Mouse (Mus musculus) lung, adult 2 months (tissue): Measurements from ENCODE around the gene Foxj3. TPM values are rescaled to one million over a fixed set of nuclear protein-coding genes. Genes with fewer than 3 reads are reported as not detected.

Source experiments
- DNase-seq: peaks from one replicate; pipeline ENCODE4 v3.0.0; 2022
- H3K4me1 ChIP-seq: fragments of 200-500 bp; 2 replicates; pipeline ENCODE4 v1.6.1; 2011; ENCODE audit warnings: low read length; ENCODE audit not compliant: control insufficient read depth, insufficient read depth
- H3K4me3 ChIP-seq: fragments of 200-500 bp; replicated peaks from 2 replicates; pipeline ENCODE3; 2011; ENCODE audit warnings: low read depth, mild to moderate bottlenecking, control low read depth, low read length; ENCODE audit errors: extremely low read depth
- CTCF ChIP-seq: fragments of 200-500 bp; IDR thresholded peaks from 2 replicates; pipeline ENCODE4 v1.5.1; 2011; ENCODE audit warnings: mild to moderate bottlenecking, low read length, control low read depth; ENCODE audit not compliant: insufficient read depth
- POLR2A ChIP-seq: fragments of 200-500 bp; IDR thresholded peaks from 2 replicates; pipeline ENCODE4 v1.6.1; 2011; ENCODE audit warnings: low read depth, mild to moderate bottlenecking, control low read depth, low read length, borderline replicate concordance; ENCODE audit errors: extremely low read depth
- WGBS: fragments of 180-500 bp; shearing (Covaris S2); methylation state at CpG from one replicate; pipeline ENCODE4 v1.1.7; 2018; 5-methylcytosine and 5-hydroxymethylcytosine counted together
- polyA plus RNA-seq: library from polyadenylated mRNA; depleted of rRNA; stranded (reverse); fragments of >200 nt; gene quantifications from 2 replicates; pipeline ENCODE4 v1.2.3, GENCODE M21; 2012

Foxj3 gene
- polyA plus RNA-seq, 1 experiment = 18.0 TPM

- no peak for TF ChIP-seq CTCF
- TF ChIP-seq POLR2A = no peak
- 76% methylated on average over 1 of the region's 1 CpGs for WGBS
- DNase-seq = no peak
- H3K4me3 ChIP-seq = no peak overlapping the region
- no peaks in the 10 kb centered on the region for H3K4me1 ChIP-seq
These were observed 120.2 kb downstream of the Foxj3 start for GRCm38 (mm10) chr4:119657011-119657410.

GRCm38 (mm10) chr4:119658246-119658645 is 121.4 kb downstream of the Foxj3 start:
- Histone ChIP-seq H3K4me3 (no peak overlapping the region), H3K4me1 (no peaks in the 10 kb centered on the region)
- DNase-seq = no peak
- TF ChIP-seq POLR2A = no peak
- TF ChIP-seq CTCF = no peak
- WGBS = 51% methylated on average over 2 of the region's 2 CpGs

- TF ChIP-seq CTCF (no peak), POLR2A (no peak)
- Histone ChIP-seq H3K4me1 (no peaks in the 10 kb centered on the region), H3K4me3 (no peak within 1 kb of the TSS)
- WGBS = 86% methylated on average over 4 of the region's 4 CpGs
- DNase-seq = no peak
These were observed 121.9 kb downstream of the Foxj3 start, which contains the start of gene Guca2b for GRCm38 (mm10) chr4:119658731-119659130. Gene Guca2b, minus strand, starts transcription at chr4:119658954.

- DNase-seq = no peak
- Histone ChIP-seq H3K4me1 (no peaks in the 10 kb centered on the region), H3K4me3 (no peak overlapping the region)
- TF ChIP-seq CTCF = no peak
- 79% methylated on average over 8 of the region's 8 CpGs for WGBS
These were observed 123.2 kb downstream of the Foxj3 start for GRCm38 (mm10) chr4:119660007-119660406.

GRCm38 (mm10) chr4:119662151-119662550 is 125.3 kb downstream of the Foxj3 start:
- 59% methylated on average over 4 of the region's 4 CpGs for WGBS
- Histone ChIP-seq H3K4me1 (no peaks in the 10 kb centered on the region), H3K4me3 (no peak overlapping the region)
- DNase-seq = no peak
- no peak for TF ChIP-seq CTCF
- TF ChIP-seq POLR2A = no peak

- no peak for DNase-seq
- H3K4me3 ChIP-seq = no peak overlapping the region
- no peak for TF ChIP-seq POLR2A
- TF ChIP-seq CTCF = no peak
- H3K4me1 ChIP-seq = no peaks in the 10 kb centered on the region
- 67% methylated on average over 7 of the region's 7 CpGs for WGBS
These were observed 126.2 kb downstream of the Foxj3 start for GRCm38 (mm10) chr4:119662976-119663375.

- TF ChIP-seq CTCF = no peak
- TF ChIP-seq POLR2A = no peak
- no peak overlapping the region for H3K4me3 ChIP-seq
- no peak for DNase-seq
- 84% methylated on average over 14 of the region's 14 CpGs for WGBS
- H3K4me1 ChIP-seq = no peaks in the 10 kb centered on the region
These were observed 126.7 kb downstream of the Foxj3 start for GRCm38 (mm10) chr4:119663409-119664095.

- no peak for DNase-seq
- WGBS = 84% methylated on average over 2 of the region's 2 CpGs
- TF ChIP-seq POLR2A (no peak), CTCF (no peak)
- Histone ChIP-seq H3K4me1 (no peaks in the 10 kb centered on the region), H3K4me3 (no peak overlapping the region)
These were observed 128.4 kb downstream of the Foxj3 start for GRCm38 (mm10) chr4:119665166-119665565.

- TF ChIP-seq CTCF (no peak), POLR2A (no peak)
- 30% methylated on average over 8 of the region's 8 CpGs for WGBS
- no peak for DNase-seq
These were observed 129.3 kb downstream of the Foxj3 start for GRCm38 (mm10) chr4:119666116-119666515.

GRCm38 (mm10) chr4:119667454-119667853 is 130.7 kb downstream of the Foxj3 start:
- H3K4me1 ChIP-seq = no peaks in the 10 kb centered on the region
- WGBS = 21% methylated on average over 5 of the region's 5 CpGs
- no peak overlapping the region for H3K4me3 ChIP-seq
- peak; percentile 25 for DNase-seq
- peak; percentile 86 for TF ChIP-seq CTCF
- no peak for TF ChIP-seq POLR2A

More at GRCm38 (mm10) chr4:119666116-119666515, 129.3 kb downstream of the Foxj3 start:
- H3K4me1 ChIP-seq = no peaks in the 10 kb centered on the region
- no peak overlapping the region for H3K4me3 ChIP-seq
